Mouse (Mus musculus): ENCODE measurements around the gene Rbfox2. TPM values are rescaled to one million over a fixed set of nuclear protein-coding genes. Genes with fewer than 3 reads are reported as not detected.
"Not testable (repeated sequence)": the region's sequence is repeated elsewhere in the genome, so short reads cannot be mapped to it uniquely, and the experiment has no call there.

The Rbfox2 gene
- polyA plus RNA-seq, 1 experiment from 2014 or later: 173 TPM

- Histone ChIP-seq H3K27me3 (no peaks in the 10 kb centered on the region), H3K4me2 (replicated peaks) (no peak overlapping the region), H3K4me1 (0 out of 2 replicates have a peak, but pooled peaks cover 14% of the 10 kb centered on the region), H3K27ac (replicated peaks) (no peak overlapping the region), H3K9me3 (no peaks in the 10 kb centered on the region), H3K4me3 (no peak overlapping the region), H3K36me3 (peaks cover 45% of the 10 kb centered on the region), H3K9ac (replicated peaks) (no peak overlapping the region)
- no peak for ATAC-seq (replicated peaks)
- WGBS: 43% methylated on average over 3 of the region's 3 CpGs
Observed at GRCm38 (mm10) chr15:77078786-77079185, 228.0 kb downstream of the Rbfox2 start.

- H3K4me2 ChIP-seq (replicated peaks): no peak overlapping the region
- H3K27ac ChIP-seq (replicated peaks): no peak overlapping the region
- ATAC-seq (replicated peaks): no peak
- H3K4me3 ChIP-seq: no peak overlapping the region
- no peaks in the 10 kb centered on the region for H3K27me3 ChIP-seq
- peaks cover 39% of the 10 kb centered on the region for H3K36me3 ChIP-seq
- no peaks in the 10 kb centered on the region for H3K9me3 ChIP-seq
- 92% methylated on average over 9 of the region's 9 CpGs for WGBS
- 0 out of 2 replicates have a peak, but pooled peaks cover 14% of the 10 kb centered on the region for H3K4me1 ChIP-seq
- no peak overlapping the region for H3K9ac ChIP-seq (replicated peaks)
Observed at GRCm38 (mm10) chr15:77077906-77078305, 228.9 kb downstream of the Rbfox2 start.

DNA sequence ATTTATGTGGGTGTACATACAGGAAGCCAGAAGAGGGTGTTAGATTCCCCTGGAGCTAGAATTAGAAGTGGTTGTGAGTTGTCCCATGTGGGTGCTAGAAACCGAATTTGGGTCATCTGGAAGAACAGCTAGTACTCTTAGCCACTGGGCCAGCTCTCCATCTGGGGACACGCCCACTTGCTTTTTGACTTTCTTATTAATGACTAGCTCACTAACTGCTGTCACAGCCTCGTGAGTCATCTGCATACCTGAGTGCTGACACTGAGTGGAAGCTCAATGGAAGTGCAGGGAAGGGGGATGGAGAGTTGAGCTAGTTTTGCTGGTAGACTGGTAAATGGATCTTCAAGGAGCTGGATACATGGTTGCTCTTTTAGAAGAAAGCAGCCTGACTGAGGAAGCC lies 230.3 kb downstream of the Rbfox2 start:
- Histone ChIP-seq H3K4me2 (replicated peaks) (no peak overlapping the region), H3K27ac (replicated peaks) (no peak overlapping the region), H3K9ac (replicated peaks) (no peak overlapping the region), H3K9me3 (no peaks in the 10 kb centered on the region), H3K4me1 (0 out of 2 replicates have a peak, but pooled peaks cover 20% of the 10 kb centered on the region), H3K36me3 (peaks cover 28% of the 10 kb centered on the region), H3K4me3 (no peak overlapping the region), H3K27me3 (no peaks in the 10 kb centered on the region)
- no peak for ATAC-seq (replicated peaks)
- 90% methylated on average over 3 of the region's 3 CpGs for WGBS

- WGBS: 63% methylated on average over 4 of the region's 4 CpGs
- Histone ChIP-seq H3K4me2 (replicated peaks) (no peak overlapping the region), H3K9me3 (no peaks in the 10 kb centered on the region), H3K27me3 (no peaks in the 10 kb centered on the region), H3K36me3 (peaks cover 19% of the 10 kb centered on the region), H3K9ac (replicated peaks) (no peak overlapping the region), H3K4me3 (no peak overlapping the region), H3K27ac (replicated peaks) (no peak overlapping the region), H3K4me1 (0 out of 2 replicates have a peak, but pooled peaks cover 13% of the 10 kb centered on the region)
- ATAC-seq (replicated peaks): no peak
Observed at GRCm38 (mm10) chr15:77072556-77073163, 234.1 kb downstream of the Rbfox2 start.

DNA sequence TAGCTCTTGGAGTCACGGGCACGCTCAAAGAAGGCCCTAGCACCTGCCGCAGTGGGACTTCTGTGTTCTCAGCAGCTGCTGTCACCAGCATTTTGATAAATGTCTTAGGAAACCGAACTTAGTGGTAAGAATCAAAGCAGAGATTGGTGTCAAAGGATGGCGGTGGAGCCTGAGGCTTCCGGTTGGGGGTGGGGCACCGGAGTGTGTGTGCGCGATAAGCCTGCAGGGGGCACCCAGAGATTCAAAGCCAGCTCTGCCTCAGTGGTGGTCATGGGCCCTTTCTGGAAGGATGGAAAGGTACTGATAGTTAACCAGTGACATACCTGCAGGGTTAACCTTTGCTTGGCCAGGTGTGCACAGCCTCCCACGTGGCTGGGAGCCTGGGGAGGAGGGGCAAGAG lies 235.3 kb downstream of the Rbfox2 start:
- Histone ChIP-seq H3K27ac (replicated peaks) (no peak overlapping the region), H3K9me3 (no peaks in the 10 kb centered on the region), H3K4me1 (0 out of 2 replicates have a peak, but pooled peaks cover 13% of the 10 kb centered on the region), H3K27me3 (no peaks in the 10 kb centered on the region), H3K36me3 (peaks cover 8% of the 10 kb centered on the region), H3K4me2 (replicated peaks) (no peak overlapping the region), H3K9ac (replicated peaks) (no peak overlapping the region), H3K4me3 (no peak overlapping the region)
- whole genome bisulfite sequencing: 26% methylated on average over 10 of the region's 10 CpGs
- peak; percentile 38; the same call in 1 of the 2 replicates for ATAC-seq (replicated peaks)

DNA sequence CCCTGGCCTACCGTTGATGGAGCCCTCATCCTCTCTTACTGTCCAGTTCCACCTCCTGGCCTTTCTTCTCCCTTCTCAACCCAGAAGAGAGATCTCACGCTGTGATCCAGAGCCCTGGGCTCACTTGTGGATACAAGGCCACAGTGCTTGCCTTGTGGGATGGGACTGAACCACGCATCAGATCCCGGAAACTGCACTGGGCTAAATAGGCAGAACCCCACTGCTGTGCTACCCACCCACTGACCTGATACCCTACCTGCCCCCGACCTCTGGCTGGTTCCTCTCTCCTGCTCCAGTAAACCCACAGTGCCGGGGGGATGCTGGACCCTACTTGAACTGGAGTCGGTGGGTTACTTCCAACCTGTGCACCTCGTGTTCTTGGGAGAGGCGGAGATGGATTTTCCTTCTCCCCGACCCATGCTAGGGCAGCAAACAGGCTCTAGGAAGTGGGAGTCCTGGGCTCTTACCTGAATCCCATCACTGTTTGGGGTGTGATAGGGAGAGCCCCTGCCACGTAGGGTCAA lies 236.0 kb downstream of the Rbfox2 start:
- ATAC-seq (replicated peaks): no peak
- H3K9ac ChIP-seq (replicated peaks): no peak overlapping the region
- no peak overlapping the region for H3K4me2 ChIP-seq (replicated peaks)
- 0 out of 2 replicates have a peak, but pooled peaks cover 3% of the 10 kb centered on the region for H3K36me3 ChIP-seq
- no peak overlapping the region for H3K4me3 ChIP-seq
- 0 out of 2 replicates have a peak, but pooled peaks cover 13% of the 10 kb centered on the region for H3K4me1 ChIP-seq
- no peaks in the 10 kb centered on the region for H3K27me3 ChIP-seq
- H3K9me3 ChIP-seq: no peaks in the 10 kb centered on the region
- no peak overlapping the region for H3K27ac ChIP-seq (replicated peaks)
- WGBS: 88% methylated on average over 11 of the region's 11 CpGs

DNA sequence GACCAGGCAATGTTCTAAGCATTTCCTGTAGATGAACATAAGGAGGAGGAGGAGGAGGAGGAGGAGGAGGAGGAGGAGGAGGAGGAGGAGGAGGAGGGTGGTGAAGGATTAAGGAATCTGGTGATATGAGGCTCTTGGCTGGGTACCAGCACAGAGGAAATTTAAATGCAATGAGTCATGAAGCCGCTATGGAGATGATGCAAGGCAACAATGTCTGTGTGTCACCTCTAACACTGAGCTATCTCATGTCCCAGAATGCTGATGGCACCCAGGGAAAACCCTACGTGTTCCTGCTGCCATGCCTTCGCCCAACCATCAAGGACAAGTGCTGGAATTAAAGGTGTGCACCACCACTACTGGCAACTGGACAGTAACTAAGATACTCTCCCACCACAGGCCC lies 237.8 kb downstream of the Rbfox2 start:
- no peak overlapping the region for H3K27ac ChIP-seq (replicated peaks)
- no peaks in the 10 kb centered on the region for H3K36me3 ChIP-seq
- 90% methylated on average over 3 of the region's 3 CpGs for WGBS
- H3K9ac ChIP-seq (replicated peaks): no peak overlapping the region
- 0 out of 2 replicates have a peak, but pooled peaks cover 13% of the 10 kb centered on the region for H3K4me1 ChIP-seq
- no peak overlapping the region for H3K4me3 ChIP-seq
- H3K9me3 ChIP-seq: no peaks in the 10 kb centered on the region
- H3K27me3 ChIP-seq: no peaks in the 10 kb centered on the region
- H3K4me2 ChIP-seq (replicated peaks): no peak overlapping the region
- ATAC-seq (replicated peaks): no peak

GRCm38 (mm10) chr15:77068439-77068861 lies 238.4 kb downstream of the Rbfox2 start:
- Histone ChIP-seq H3K4me3 (no peak overlapping the region), H3K9ac (replicated peaks) (no peak overlapping the region), H3K4me1 (0 out of 2 replicates have a peak, but pooled peaks cover 13% of the 10 kb centered on the region), H3K4me2 (replicated peaks) (no peak overlapping the region), H3K27me3 (no peaks in the 10 kb centered on the region), H3K27ac (replicated peaks) (no peak overlapping the region), H3K9me3 (no peaks in the 10 kb centered on the region), H3K36me3 (no peaks in the 10 kb centered on the region)
- 59% methylated on average over 3 of the region's 3 CpGs for WGBS
- ATAC-seq (replicated peaks): no peak

DNA sequence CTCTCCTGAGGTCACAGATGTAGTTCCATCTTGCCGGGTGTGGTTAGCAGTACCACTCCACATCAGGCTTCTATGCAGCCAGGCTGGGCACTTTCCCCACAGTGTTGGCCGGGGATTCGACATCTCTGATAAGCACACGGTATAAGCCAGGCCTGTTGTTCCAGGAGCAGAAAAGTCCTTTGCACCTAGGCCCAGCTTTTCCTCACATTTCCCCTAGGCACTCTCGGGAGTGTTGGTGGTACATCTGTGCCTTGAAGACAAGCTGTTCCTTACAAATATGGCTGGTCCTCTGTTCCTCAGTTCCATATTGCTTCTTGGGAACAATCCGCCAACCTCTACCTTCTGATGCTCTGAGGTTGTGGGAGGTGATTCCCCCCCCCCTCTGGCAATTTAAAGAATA lies 240.6 kb downstream of the Rbfox2 start:
- H3K4me3 ChIP-seq: no peak overlapping the region
- H3K9me3 ChIP-seq: no peaks in the 10 kb centered on the region
- H3K9ac ChIP-seq (replicated peaks): no peak overlapping the region
- WGBS: 83% methylated on average over 6 of the region's 6 CpGs
- H3K4me2 ChIP-seq (replicated peaks): no peak overlapping the region
- H3K27me3 ChIP-seq: no peaks in the 10 kb centered on the region
- no peak for ATAC-seq (replicated peaks)
- H3K4me1 ChIP-seq: 0 out of 2 replicates have a peak, but pooled peaks cover 5% of the 10 kb centered on the region
- no peaks in the 10 kb centered on the region for H3K36me3 ChIP-seq
- H3K27ac ChIP-seq (replicated peaks): no peak overlapping the region

GRCm38 (mm10) chr15:77065259-77065852 lies 241.4 kb downstream of the Rbfox2 start:
- Histone ChIP-seq H3K4me3 (no peak overlapping the region), H3K9ac (replicated peaks) (no peak overlapping the region), H3K27me3 (no peaks in the 10 kb centered on the region), H3K4me1 (0 out of 2 replicates have a peak, but pooled peaks cover 3% of the 10 kb centered on the region), H3K9me3 (no peaks in the 10 kb centered on the region), H3K27ac (replicated peaks) (no peak overlapping the region), H3K4me2 (replicated peaks) (no peak overlapping the region), H3K36me3 (no peaks in the 10 kb centered on the region)
- 87% methylated on average over 6 of the region's 6 CpGs for WGBS
- no peak for ATAC-seq (replicated peaks)

- H3K27ac ChIP-seq (replicated peaks): no peak overlapping the region
- H3K9me3 ChIP-seq: no peaks in the 10 kb centered on the region
- H3K4me3 ChIP-seq: no peak overlapping the region
- H3K9ac ChIP-seq (replicated peaks): no peak overlapping the region
- H3K4me2 ChIP-seq (replicated peaks): no peak overlapping the region
- H3K27me3 ChIP-seq: no peaks in the 10 kb centered on the region
- no peaks in the 10 kb centered on the region for H3K4me1 ChIP-seq
- no peaks in the 10 kb centered on the region for H3K36me3 ChIP-seq
- ATAC-seq (replicated peaks): no peak
Observed at GRCm38 (mm10) chr15:77062746-77063145, 244.1 kb downstream of the Rbfox2 start.

GRCm38 (mm10) chr15:77059416-77059815 lies 247.4 kb downstream of the Rbfox2 start:
- H3K9me3 ChIP-seq; H3K4me1 ChIP-seq; H3K27me3 ChIP-seq; ATAC-seq (replicated peaks); H3K36me3 ChIP-seq; H3K4me3 ChIP-seq; H3K27ac ChIP-seq (replicated peaks); H3K9ac ChIP-seq (replicated peaks); H3K4me2 ChIP-seq (replicated peaks): not testable (repeated sequence)
- 96% methylated on average over 4 of the region's 4 CpGs for WGBS
